Mouse (Mus musculus) heart, adult 9 months (tissue): Measurements from ENCODE around the gene Cdkn1b.

ENCODE experiments used
- DNase-seq, 2 experiments: peaks; one replicate each; pipeline ENCODE4 v3.0.0; 2022; ENCODE audit warnings: low spot score in 2 of 2

Gene Cdkn1b

DNA sequence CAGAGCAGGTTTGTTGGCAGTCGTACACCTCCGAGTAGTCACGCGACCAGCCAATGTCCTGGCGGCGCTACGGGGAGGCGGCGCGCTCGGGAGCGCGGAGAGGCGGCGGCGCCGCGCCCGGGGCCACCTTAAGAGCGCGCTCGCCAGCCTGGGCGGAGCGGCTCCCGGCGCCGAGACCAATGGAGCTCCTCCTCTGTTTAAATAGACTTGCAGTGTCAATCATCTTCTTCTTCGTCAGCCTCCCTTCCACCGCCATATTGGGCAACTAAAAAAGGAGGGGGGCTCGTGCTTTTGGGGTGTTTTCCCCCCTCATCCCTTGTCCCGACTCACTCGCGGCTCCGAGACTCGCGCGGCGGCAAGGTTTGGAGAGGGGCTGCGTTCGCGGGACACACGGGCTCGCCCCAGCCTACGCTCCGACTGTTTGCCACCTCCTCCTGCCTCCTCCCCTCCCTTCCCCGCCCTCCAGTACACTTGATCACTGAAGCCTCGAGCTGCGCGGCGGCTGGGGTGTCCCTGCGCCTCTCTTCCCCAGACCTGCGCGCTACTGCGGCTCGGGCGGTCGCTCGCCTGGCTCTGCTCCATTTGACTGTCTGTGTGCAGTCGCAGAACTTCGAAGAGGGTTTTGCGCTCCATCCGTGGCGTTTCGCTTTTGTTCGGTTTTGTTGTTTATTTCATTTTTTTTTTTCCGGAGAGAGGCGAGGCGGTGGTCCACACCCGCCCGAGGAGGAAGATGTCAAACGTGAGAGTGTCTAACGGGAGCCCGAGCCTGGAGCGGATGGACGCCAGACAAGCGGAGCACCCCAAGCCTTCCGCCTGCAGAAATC lies at the start of gene Cdkn1b:
TSS of gene Cdkn1b (plus strand) at position 212 of the 824 bp plus-strand sequence.
- DNase-seq: peak; percentile 95 to 96

DNA sequence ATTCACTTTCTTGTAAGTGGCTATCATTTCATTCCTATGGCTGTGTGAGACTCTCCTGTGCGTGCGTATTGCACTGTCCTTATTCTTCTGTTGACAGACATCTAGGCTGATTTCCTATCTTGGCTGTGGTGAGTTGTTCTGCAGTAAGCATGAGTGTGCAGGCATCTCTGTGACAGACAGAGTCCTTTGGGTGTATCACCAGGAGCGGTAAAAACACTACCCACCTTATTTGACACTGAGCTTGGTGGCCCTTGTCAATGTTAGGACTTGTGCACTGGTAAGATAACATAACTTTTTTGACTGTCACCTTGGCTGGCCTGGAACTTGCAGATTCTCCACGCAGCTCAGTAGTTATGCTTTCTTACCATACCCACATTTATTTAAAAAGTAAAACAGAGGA lies 49.3 kb upstream of the Cdkn1b start:
- DNase-seq: no peak

DNA sequence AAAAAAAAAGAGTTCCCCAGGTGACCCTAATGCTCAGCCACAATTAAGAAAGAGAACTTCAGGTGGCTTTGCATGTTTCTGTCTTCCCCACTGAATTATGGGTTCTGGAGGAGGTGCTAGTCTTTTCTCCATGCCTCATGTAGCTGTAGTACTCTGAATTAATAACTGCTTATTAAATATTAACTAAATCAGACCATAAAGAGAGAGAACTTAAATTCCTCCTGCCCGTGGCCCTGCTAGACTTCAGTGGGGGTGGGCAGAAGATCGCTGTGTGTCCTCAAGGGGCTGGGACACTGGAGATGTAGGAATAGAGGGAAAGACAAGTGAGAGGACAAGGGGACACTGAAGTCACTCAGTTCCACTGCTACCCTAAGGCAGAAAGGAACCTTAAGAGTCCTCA lies 48.0 kb upstream of the Cdkn1b start:
- DNase-seq: no peak

DNA sequence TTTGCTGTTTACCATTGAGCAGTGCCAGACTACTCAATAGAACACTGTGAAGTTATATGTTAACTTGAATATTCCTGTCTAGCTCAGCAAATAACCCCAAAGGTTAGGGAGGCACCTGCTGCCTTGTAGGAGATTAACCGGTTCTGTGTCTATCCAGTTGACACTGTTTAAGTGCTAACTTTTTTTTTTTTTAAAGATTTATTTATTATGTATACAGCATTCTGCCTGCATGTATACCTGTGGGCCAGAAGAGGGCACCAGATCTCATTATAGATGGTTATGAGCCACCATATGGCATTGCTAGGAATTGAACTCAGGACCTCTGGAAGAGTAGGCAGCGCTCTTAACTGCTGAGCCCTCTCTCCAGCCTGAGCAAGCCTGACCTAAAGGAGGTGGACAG lies 47.2 kb upstream of the Cdkn1b start:
- no peak for DNase-seq

DNA sequence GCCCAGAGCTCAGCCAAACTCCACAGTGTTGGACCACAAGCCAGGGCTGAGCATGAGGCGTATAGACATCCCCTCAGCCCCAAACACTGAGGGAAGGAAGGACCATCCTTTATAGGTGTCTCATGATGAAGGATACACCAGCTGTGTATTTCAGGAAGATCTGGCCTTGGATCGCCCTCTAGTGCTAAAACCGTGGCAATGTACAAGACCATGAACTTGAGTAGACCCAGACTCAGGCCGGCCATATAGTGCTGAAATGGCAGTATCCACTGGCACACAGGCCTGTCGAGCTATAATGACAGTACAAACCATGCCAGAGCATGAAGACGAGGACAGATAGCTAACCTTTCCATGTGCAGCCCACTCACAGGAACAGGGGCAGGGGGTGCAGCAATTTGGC lies 43.4 kb upstream of the Cdkn1b start:
- no peak for DNase-seq

DNA sequence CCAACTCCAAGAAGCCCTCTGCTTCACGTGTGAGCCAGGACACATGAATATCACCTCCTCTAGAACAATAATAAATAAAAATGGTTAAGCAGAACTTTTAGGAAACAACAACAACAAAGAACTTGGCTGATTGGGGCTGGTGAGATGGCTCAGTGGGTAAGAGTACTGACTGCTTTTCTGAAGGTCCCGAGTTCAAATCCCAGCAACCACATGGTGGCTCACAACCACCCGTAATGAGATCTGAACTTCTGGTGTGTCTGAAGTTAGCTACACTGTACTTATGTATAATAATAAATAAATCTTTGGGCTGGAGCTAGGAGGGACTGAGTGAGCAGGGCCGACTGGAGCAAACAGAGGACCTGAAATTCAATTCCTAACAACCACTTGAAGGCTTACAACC lies 42.9 kb upstream of the Cdkn1b start:
- no peak for DNase-seq

DNA sequence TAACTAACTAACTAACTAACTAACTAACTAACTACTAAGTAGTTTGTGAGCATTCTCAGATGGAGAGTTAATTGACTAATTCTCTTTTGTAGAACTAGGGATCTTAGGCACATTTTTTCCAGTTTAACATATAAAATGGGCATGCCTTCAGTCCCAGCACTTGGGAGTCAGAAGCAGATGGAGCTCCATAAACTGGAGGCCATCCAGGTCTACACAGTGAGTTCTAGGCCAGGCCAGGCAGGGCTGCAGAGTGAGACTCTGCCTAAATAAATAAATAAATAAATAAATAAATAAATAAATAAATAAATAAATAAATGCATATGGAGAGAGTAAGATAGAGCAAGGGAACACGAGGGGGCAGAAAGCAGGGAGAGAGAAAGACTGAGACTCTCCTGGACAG lies 42.3 kb upstream of the Cdkn1b start:
- no peak for DNase-seq

DNA sequence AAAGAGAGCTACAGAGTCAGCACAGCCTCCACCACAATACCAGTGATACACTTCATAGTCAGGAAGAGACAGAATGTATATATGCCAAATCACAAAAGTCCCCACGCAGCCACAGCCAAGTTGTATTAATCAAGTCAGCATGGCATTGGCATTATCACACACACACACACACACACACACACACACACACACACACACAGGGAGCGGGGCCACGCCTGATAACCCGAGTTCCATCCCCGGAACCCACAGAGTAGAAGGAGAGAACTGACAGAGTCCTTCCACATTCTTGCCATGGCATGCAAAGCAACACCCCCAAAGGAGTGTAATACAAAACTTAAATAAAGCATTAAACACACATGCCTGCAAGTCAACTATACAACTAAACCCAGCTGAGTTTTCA lies 40.6 kb upstream of the Cdkn1b start:
- DNase-seq: no peak

GRCm38 (mm10) chr6:134880046-134880445 lies 40.2 kb upstream of the Cdkn1b start:
- no peak for DNase-seq

DNA sequence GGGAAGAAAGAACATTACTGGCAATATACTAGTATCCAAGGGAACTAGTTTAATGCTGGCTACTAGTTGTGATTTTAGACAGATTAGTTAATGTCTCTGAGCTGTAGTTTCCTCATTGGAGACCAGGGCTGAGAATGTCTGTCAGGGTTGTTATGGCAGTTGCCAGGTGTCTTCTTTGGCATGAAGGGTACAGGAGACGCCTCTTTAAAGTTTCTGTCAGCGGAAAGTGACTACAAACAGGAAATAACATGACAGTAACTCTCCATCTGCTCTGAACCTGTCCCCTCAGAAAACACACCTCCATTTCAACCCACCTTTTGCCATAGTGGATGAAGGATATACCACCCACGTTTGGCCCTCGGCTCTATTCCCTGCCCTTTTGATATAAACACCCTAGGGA lies 36.5 kb upstream of the Cdkn1b start:
- DNase-seq: no peak

DNA sequence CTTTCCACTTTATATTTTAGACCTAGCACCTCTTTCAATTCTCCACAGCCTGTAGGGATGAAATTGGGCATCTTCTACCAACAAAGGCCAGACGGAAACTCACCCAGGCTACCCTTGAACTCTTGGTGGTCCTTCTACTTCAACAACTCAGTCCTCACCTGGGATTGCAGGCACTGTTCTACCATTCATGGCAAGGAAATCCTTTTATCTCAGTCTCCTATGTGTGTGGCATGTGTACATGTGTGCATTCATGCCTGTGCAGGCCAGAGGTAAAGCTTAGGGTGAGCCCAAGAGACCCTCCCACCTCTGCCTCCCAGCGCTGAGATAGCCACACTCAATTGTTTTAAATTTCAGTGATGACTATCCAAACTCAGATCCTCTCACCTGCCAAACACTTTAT lies 34.7 kb upstream of the Cdkn1b start:
- no peak for DNase-seq

DNA sequence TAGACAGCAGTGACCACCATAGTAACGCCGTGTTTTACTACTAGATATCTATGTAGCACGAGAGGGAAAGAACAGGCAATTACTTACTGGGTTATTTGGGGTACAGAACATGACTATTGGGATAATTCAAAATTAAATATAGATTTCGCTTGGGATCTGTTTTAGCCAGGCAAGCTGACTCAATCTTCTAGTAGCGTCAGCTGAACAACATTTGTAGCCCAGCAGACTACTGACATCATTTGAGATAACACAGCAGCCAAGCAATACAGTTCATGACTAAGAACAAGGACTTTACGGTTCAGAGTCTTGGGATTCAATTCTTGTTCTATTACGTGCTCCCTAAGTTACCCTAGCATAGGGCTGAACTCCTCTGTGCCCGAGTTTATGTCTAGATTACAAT lies 33.7 kb upstream of the Cdkn1b start:
- no peak for DNase-seq

- DNase-seq: no peak
Measured at GRCm38 (mm10) chr6:134887008-134887407, 33.2 kb upstream of the Cdkn1b start.

GRCm38 (mm10) chr6:134887711-134888449 lies 32.3 kb upstream of the Cdkn1b start:
- no peak for DNase-seq

- no peak for DNase-seq
Measured at GRCm38 (mm10) chr6:134888563-134889017, 31.6 kb upstream of the Cdkn1b start.

GRCm38 (mm10) chr6:134889763-134890162 lies 30.4 kb upstream of the Cdkn1b start:
- no peak for DNase-seq

DNA sequence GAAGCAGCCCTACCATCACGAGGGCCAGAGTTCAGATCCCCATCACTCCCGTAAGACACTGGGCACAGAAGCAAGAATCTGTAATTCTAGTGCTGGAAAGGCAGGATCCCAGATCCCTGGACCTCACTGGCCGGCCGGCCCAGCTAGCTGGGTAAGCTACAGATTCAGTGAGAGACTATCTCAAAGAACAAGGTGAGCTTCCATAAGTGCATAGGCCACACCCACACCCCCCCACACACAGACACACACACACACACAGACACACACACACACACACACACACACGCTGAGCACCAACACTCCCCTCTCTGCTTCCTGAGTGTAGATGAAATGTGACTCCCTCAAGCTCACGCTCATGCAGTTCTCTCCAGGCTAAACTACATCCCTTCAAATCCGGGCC lies 29.8 kb upstream of the Cdkn1b start:
- no peak for DNase-seq

GRCm38 (mm10) chr6:134896570-134897436 lies 23.4 kb upstream of the Cdkn1b start:
- no peak for DNase-seq

- peak; percentile 96 to 98 for DNase-seq
Measured at GRCm38 (mm10) chr6:134897443-134898094, 22.6 kb upstream of the Cdkn1b start.

DNA sequence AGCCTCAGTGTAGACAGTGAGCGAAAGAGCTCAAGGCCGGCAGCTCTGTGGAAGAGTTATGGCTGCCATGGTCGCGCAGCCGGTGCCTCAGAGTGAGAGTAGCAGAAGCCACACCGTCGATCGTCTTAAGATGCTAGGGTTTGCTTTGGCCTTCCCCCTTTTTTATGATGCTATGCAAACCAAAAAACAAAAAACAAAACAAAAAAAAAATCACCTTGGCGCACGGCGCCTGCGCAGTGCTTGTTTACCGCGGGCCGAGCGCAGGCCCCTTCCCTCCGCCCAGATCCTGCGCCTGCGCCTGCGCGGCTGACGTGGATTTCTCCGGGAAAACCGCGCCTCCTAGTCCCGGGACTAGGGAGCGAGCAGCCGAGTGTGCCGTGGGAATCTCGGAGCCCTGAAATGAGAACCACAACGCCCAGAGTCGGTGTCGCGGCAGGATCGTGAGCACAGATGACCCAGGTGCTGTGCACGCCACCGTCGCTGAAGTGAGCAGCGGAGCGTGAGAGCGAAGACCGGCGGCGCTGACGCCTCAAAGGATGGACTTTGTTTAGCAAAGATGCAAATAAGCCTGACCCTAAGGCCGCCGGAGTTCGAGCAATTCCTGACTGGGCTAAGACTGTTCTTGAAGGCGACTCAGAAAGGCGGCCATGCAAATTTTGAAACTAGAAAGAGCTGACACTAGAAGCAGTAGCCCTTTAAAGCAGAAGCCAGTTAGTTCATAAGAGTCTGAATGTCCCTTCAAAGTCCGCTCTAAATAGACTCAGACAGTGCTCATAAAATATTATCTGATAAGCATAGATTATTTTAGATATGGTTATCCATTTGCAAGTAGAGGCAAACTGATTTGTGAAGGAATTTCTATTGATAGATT lies 21.9 kb upstream of the Cdkn1b start, which contains the start of gene Gpr19:
TSS of gene Gpr19 (minus strand) at position 484 of the 871 bp plus-strand sequence.
- peak; percentile 92 to 93 for DNase-seq
